Mouse (Mus musculus): ENCODE results near the gene Gm37240. TPM values are rescaled to one million over a fixed set of nuclear protein-coding genes. Genes with fewer than 3 reads are reported as not detected.

Gm37240 gene
- total RNA-seq, 2 experiments from 2014 or later = 1.4 to 2.4 TPM

DNA sequence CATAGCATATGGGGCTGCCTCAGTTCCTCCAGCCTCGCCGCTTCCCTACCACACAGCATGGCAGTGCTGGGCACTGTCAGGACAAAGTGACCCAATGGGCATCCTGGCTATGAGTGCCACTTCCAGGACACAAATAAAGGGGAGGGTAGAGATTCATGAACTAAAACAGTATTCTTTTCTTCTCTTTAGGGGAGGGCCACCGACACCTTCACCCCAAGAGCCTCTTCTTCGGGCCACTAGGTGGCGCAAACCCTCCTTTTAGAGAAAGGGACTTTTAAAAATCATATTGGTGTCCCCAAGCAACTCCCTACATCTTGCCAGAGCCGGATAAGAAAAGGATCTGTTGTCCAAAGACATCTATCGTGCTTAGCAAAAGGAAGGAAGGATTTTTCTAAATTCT, 179.9 kb downstream of the Gm37240 start:
- peak; percentile 33 to 51 for DNase-seq (ENCODE audit: low spot score in 2 of 2)
- no peak overlapping the region for H3K4me3 ChIP-seq
- peak; percentile 95 for TF ChIP-seq CTCF (conservative IDR thresholded peaks at IDR 0.05)

DNA sequence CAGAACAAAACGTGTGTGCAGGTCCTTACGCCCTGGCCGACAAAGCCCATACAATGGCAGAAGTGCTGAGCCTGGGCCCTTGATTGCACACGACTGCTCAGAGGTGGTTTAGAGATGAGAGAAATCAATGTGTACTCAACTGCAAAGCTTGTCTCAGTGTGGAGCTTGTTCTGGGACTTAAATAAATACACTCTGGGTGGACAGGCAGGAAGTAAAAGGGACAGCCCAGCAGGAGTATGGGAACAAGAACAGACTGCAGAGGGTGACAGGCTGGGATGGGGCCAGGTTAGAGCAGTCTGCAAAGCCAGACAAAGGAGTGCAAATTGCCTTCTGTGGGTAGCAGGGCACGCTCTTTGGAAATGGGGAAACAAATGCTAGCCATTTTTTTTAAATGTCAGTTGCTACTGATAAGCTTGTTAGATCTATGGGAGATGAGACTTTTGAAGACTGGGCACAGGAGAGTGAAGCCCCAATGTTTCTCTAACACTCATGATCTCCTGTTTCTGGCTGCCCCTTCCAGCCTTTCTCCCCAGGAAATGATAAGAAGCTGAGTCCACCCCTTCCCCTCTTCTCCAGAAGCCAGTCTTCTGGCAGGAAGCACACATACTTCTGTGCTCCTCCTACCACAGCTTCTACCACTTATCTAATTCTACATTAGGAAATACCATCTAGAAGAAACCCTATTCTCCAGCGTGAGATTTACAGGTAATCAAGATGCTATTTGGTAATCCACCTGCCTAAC, 184.0 kb downstream of the Gm37240 start:
- H3K4me3 ChIP-seq = no peak overlapping the region
- no peak for DNase-seq (ENCODE audit: low spot score in 2 of 2)
- no peak for TF ChIP-seq CTCF (conservative IDR thresholded peaks at IDR 0.05)
- no peak overlapping the region for H3K27ac ChIP-seq

More for the DNA sequence above, 179.9 kb downstream of the Gm37240 start:
- no peak overlapping the region for H3K27ac ChIP-seq

DNA sequence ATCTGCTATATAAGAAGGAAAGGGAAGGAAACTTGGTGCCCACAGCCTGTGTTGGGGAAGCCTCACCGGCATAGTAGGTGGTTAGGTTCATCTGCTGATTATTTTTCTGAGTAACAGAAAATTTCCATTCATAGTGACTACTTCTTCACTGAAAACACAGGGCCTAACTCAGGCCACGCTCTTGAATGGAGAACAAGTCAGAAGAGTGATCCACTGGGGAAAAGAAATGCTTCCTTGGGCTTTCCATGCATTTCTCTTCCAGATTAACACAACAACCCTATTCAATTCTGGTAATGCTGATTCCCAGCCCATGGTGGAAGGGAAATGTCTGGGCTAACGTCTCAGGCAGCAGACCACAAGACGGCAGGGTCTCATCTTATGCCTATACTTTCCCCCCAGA, 188.8 kb downstream of the Gm37240 start:
- no peak for TF ChIP-seq CTCF (conservative IDR thresholded peaks at IDR 0.05)
- H3K4me3 ChIP-seq = no peak overlapping the region
- no peak overlapping the region for H3K27ac ChIP-seq
- DNase-seq (ENCODE audit: low spot score in 2 of 2) = no peak

DNA sequence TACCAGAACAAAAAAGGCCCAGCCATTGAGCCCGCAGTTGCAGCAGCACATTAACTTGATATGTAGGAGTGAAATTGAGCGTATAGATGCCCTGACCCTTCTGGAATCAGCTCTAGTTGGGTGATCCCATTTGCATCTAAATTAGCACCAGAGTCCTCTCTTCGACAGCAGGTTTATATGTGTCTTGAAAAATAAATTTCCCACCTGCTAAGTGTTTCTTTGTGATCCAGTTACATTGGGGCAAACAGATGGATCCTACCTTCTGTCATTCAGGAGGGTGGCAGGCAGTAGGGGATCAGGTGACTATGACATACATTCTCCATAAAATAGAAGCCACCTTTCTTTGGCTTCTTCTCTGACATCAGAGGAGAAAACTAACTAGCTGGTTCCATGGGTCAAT, 192.3 kb downstream of the Gm37240 start:
- Histone ChIP-seq H3K27ac (no peak overlapping the region), H3K4me3 (no peak overlapping the region)
- DNase-seq (ENCODE audit: low spot score in 2 of 2) = no peak
- TF ChIP-seq CTCF (conservative IDR thresholded peaks at IDR 0.05) = no peak

DNA sequence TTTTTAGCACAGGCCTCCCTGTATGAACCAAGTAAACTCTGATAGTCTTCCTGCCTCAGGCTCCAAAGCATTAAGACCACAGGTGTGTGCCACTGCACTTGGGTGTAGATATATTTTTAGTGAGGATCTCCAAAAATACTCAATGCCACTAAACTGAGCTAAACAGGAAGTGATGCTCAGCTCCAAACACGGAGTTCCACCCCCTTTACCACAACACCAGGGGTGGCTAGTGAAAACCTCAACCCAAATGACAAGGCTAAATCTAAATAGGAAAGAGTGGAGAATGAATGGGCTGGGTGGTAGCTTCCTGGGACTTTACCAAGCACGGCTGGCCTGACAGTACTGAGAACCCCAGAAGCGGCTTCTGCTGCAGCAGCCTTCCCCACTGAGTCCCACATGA, 194.3 kb downstream of the Gm37240 start:
- H3K27ac ChIP-seq = no peak overlapping the region
- no peak for DNase-seq (ENCODE audit: low spot score in 2 of 2)
- H3K4me3 ChIP-seq = no peak overlapping the region
- TF ChIP-seq CTCF (conservative IDR thresholded peaks at IDR 0.05) = no peak

DNA sequence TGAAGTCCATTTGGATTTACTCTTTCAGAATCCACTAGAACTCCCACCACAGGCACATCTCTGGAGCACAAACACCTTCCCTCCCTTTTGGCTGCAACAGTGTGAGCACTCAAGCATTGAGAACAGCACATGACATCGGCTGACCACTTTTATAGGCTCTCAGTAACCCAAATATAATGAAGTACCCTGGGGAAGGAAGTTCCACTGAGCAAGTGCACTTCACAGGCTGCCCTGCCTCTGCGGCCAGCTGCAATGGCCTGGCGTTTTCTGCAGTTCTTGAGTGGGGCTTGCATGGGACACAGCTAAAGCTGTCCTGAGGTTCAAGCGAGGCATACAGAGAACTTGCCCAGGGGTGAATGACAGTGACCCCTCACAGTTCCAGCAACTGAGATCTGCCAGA, 196.2 kb downstream of the Gm37240 start:
- no peak overlapping the region for H3K4me3 ChIP-seq
- DNase-seq (ENCODE audit: low spot score in 2 of 2) = no peak
- no peak for TF ChIP-seq CTCF (conservative IDR thresholded peaks at IDR 0.05)
- H3K27ac ChIP-seq = no peak overlapping the region

DNA sequence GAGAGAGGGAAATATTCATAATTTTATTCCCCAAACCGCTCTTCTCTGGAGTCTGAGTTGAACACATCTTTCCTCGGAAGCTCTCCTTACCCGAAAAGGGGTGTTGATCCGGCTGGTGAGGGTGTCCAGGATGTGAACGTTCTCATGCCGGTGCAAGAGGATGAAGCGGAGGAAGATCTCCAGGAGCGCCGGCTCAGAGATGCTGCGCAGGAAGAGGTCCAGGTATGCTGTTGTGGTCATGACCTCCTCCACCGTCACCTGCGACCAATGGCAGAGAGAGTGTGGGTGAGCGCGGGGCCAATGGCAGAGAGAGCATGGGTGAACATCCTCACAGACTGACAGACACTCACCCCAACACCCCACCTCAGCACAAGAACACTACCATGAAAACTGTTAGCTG, 199.0 kb downstream of the Gm37240 start:
- DNase-seq (ENCODE audit: low spot score in 2 of 2) = no peak
- TF ChIP-seq CTCF (conservative IDR thresholded peaks at IDR 0.05) = no peak
- no peak overlapping the region for H3K4me3 ChIP-seq
- no peak overlapping the region for H3K27ac ChIP-seq

DNA sequence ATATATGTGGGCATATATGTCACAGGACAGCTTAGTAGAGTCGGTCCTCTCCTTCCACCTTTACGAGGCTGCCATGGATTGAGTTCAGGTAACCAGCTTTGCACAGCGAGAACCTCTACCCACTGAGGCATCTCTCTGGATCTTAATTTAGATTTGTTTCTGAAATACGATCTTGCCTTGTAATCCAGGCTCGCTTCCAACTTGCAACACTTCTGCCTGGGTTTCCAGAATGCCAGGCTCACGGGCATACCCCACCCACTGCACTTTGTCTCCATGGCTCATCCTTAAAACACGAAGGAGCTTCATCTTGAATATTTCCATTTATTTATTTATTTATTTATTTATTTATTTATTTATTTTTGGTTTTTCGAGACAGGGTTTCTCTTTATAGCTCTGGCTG, 202.0 kb downstream of the Gm37240 start:
- no peak for TF ChIP-seq CTCF (conservative IDR thresholded peaks at IDR 0.05)
- no peak for DNase-seq (ENCODE audit: low spot score in 2 of 2)
- no peak overlapping the region for H3K4me3 ChIP-seq

DNA sequence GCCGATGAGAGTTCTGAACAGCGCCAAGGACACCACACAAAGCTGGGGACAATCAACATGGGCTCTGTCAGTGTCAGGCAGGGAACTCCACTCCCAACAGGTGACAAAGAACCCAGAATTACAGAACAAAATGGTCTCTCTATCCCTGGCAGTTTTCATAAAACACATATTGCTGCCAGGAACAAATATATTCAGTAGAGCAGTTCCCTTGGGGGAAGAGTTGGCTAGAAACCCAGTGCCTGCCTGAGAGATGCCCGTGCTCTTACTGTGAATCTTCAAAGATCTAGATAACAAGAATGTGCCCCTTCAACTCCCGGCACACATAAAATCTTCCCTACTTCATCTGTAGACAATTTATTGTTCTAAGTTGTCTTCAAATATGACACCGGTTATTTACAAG, 203.7 kb downstream of the Gm37240 start:
- no peak for TF ChIP-seq CTCF (conservative IDR thresholded peaks at IDR 0.05)
- Histone ChIP-seq H3K27ac (peak overlapping the region; percentile 89), H3K4me3 (peak overlapping the region; percentile 50)
- DNase-seq (ENCODE audit: low spot score in 2 of 2) = peak in 1 of 2 experiments; percentile 45

More for the DNA sequence above, 202.0 kb downstream of the Gm37240 start:
- H3K27ac ChIP-seq = no peak overlapping the region

DNA sequence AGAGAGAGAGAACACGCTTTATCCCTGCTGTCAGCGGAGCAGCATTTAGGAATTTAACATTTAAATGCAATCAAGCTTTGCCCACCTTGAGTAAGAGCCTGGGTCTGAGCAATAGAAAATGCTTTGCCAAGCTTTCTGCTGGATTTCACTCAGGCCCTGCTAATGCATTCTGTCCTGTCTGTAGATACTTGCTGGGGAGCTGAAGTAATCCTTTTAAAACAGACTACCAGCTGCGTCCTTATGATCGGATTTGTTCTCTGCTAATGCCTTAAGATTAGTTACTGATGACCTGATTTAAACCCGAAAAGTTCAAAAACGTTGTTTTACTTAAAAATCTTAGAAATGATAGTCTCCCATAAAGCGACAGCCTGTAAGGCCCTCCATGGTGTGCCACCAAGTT, 206.2 kb downstream of the Gm37240 start:
- peak overlapping the region; percentile 89 for H3K27ac ChIP-seq
- H3K4me3 ChIP-seq = peak overlapping the region; percentile 50
- no peak for TF ChIP-seq CTCF (conservative IDR thresholded peaks at IDR 0.05)
- DNase-seq (ENCODE audit: low spot score in 2 of 2) = no peak

DNA sequence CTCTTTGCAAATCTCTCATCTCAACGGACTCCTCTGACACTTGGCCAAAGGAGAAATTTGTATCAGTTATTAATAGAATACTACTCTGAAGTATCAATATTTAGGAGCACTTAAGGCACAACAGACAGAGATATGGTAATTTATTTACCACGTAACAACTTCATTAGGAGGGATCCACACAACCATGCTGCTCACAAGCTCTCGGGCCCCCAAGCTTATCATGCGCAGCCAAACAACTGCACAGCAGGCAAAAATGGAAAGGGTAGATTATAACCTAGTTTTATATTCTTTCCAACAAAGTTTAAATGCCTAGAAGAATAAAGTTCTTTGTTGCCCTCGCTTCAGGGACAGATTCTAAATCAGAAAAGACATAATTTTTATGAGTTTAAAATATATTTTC, 207.4 kb downstream of the Gm37240 start:
- Histone ChIP-seq H3K27ac (peak overlapping the region; percentile 69), H3K4me3 (peak overlapping the region; percentile 43)
- DNase-seq (ENCODE audit: low spot score in 2 of 2) = no peak
- no peak for TF ChIP-seq CTCF (conservative IDR thresholded peaks at IDR 0.05)

DNA sequence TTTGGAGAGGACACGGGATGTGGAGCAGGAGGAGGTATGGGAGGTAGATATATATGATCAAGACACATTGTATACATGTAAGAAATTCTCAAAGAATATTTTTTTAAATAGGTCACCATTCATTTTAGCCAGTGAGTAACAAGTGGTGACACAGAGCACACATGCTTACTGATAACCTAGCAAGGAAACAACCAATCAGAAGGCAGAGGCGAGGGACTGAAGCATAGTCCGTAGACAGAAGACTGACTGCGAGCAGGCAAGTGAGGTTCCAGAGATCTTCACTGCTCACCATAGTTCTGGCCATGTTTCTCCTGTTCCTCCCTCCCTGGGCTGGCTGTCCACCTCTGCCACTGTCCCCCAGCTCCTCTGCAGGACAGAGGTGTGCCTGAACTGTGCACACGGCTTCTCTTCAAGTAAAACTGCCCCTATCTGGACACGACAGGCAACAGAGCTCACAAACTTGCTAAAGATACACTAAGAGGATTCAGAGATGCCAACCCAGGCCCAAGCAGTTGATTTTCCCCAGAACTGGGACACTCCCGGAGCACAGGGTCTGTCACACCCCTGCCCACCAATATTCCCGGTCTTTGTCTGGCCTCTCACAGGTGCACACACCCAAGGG, 207.9 kb downstream of the Gm37240 start:
- Histone ChIP-seq H3K4me3 (peak overlapping the region; percentile 43; the same call in 1 of the 2 replicates), H3K27ac (peak overlapping the region; percentile 39)
- no peak for TF ChIP-seq CTCF (conservative IDR thresholded peaks at IDR 0.05)
- DNase-seq (ENCODE audit: low spot score in 2 of 2) = no peak

DNA sequence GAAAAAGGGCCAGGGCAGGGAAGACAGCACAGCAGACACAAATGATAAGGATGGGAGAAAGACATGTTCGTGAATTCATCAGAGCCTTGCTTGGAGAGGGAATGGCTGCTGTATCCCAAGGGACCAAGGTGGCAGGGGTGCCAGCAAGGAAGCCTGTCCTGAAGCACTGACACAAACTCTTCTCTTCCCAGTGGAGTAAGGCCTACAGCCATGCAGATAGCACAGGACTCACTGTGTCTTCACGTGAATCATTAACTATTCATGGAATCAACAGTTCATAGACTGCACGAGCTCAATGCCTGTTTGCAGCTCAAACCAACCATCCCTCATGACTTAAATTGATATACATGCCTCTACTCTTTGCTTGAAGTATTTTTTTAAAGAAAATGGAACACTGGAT, 209.4 kb downstream of the Gm37240 start:
- DNase-seq (ENCODE audit: low spot score in 2 of 2) = no peak
- Histone ChIP-seq H3K4me3 (no peak overlapping the region), H3K27ac (peak overlapping the region; percentile 40)
- no peak for TF ChIP-seq CTCF (conservative IDR thresholded peaks at IDR 0.05)

DNA sequence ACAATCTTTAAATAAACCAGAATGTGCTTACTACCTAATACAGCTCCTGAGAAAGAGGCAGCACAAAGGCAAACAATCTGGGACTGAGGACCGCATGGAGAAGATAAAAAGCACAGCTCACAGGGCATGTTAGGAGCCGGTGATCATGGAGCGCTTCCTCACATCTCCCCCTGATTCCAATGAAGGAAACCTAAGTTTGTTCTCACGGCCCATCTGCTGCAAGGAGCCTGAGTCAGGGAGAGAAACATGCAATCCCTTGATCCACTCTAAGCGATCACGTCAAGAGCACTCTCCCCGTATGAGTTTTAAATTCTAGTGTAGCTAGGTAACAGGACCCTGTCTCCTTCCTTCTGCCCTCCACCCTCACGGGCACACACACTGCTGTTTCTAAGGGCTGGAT, 210.2 kb downstream of the Gm37240 start:
- peak in 1 of 2 experiments; percentile 25 for DNase-seq (ENCODE audit: low spot score in 2 of 2)
- TF ChIP-seq CTCF (conservative IDR thresholded peaks at IDR 0.05) = no peak
- Histone ChIP-seq H3K27ac (peak overlapping the region; percentile 40; the same call in 1 of the 2 replicates), H3K4me3 (no peak overlapping the region)
